Mouse (Mus musculus) sigmoid colon, adult 10 weeks (tissue): ENCODE results near the gene E130114P18Rik. TPM values are rescaled to one million over a fixed set of nuclear protein-coding genes. Genes with fewer than 3 reads are reported as not detected.

Source experiments
- polyA plus RNA-seq: library from polyadenylated mRNA; stranded (reverse); fragments of 350-450 nt; fragmentation: Illumina TruSeq; extraction: RNeasy Lipid Tissue Mini Kit (QIAGEN cat#74804); gene quantifications from one replicate; pipeline ENCODE4 v1.2.3, GENCODE M21; 2014; ENCODE audit warnings: low read depth, low replicate concordance

E130114P18Rik gene
- polyA plus RNA-seq, result 0.91 TPM

GRCm38 (mm10) chr4:97777706-97778176 lies at the start of gene E130114P18Rik:
Gene E130114P18Rik (minus strand): TSS chr4:97778078.

GRCm38 (mm10) chr4:97772641-97773040 lies 5.2 kb downstream of the E130114P18Rik start, which contains the start of gene Nfia:
Gene Nfia (plus strand): TSS chr4:97772734.

Other genes with a start within 250 kb of the E130114P18Rik start
- 26.3 TPM for gene Nfia, start 5.3 kb downstream of the E130114P18Rik start, polyA plus RNA-seq